Mouse (Mus musculus) monocyte, adult 5-6 weeks (primary cell): ENCODE data around the gene Prkcq. TPM values are rescaled to one million over a fixed set of nuclear protein-coding genes. Genes with fewer than 3 reads are reported as not detected.
A peak's percentile ranks its signal among the peaks of the same experiment; 100 is the strongest.

Experiments used
- ATAC-seq: fragments of 153-309, 156-312 bp; replicated peaks from 2 replicates; pipeline ENCODE4 v1.8.0; 2017; ENCODE audit warnings: mild to moderate bottlenecking; ENCODE audit not compliant: low TSS enrichment, insufficient number of reproducible peaks, severe bottlenecking, poor library complexity, low FRiP score
- total RNA-seq: library from RNA; stranded (forward); fragments of 200-1000, 200-491, 200-594 nt; gene quantifications from 3 replicates; pipeline ENCODE4 v1.2.3, GENCODE M21; 2017

Prkcq gene
- total RNA-seq, 1 experiment from 2014 or later: 35.0 TPM

DNA sequence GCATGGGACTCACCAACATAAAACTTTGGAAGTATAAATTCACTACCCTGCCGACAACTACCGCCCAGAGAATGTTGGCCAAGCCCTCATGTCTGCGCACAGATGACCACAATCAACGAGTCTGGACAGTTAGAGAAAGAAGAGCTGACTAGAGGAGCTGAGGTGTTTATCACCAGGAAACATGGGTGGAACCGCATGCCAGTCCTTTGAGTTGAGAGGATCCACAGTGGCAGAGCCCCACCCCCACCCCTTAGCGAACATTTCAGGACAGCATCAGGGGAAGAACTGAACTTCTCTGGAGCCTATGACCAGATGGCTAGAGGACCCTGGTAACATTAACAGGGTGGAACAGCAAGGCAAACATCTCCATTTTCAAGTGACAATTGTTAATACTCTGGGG, 37.4 kb downstream of the Prkcq start:
- ATAC-seq: no peak

DNA sequence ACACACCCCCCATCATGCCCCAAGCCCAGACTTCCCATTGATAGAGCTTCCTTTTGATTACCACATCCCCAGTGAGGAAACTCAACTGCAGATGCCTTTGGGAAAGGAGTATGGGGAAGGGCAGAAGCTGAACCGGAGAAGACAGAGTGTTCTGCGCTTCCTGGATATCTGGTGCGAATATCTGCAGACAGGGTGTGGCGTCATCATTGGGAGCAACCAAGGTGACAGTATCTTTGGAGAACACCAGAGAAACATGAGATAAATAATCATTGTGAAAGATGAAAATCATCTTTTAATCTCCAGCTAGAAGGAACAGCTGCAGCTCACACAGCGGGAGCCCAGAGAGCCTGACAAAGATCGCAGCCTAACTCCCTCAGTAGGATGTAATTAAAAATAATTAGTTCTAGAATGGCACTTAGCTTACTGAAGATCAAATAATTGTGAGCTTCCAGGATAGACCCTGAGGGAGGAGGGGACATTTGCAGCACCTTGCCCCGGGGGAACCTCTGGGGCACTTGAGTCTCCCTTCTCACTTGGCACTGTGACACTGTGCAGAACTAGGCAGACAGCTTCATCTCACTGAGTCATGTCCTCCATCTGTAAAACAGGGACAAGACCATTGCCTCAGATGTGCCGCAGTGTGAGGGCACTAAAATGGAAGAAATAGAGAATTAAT, 38.5 kb downstream of the Prkcq start:
- no peak for ATAC-seq

DNA sequence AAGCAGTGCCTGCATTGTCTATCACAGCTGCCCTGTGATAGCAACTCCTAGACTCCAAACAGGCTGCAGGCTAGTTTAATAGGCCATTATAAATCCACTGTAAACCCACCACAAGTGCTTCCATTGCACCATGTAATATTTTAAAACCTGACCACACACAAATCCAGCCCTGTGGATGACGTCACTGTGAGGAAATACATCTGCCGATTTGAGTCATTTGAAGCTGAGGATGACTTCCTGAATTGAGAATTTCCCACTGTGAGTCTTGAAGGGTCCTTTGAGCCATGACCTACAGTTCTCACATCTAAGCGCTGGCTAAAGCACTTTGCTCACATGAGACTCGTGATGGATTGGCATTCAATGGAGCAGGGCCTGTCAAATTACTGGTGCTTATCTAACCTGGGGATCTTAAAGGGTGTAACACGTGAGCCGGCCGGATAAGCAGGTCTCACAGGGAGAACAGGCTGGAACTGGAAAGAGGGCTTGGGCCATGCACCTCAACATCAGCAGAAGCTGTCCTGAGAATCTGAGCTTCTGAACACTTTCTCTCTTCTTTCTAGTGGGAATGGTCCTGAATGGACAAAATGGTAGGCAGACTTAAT, 40.2 kb downstream of the Prkcq start:
- no peak for ATAC-seq

DNA sequence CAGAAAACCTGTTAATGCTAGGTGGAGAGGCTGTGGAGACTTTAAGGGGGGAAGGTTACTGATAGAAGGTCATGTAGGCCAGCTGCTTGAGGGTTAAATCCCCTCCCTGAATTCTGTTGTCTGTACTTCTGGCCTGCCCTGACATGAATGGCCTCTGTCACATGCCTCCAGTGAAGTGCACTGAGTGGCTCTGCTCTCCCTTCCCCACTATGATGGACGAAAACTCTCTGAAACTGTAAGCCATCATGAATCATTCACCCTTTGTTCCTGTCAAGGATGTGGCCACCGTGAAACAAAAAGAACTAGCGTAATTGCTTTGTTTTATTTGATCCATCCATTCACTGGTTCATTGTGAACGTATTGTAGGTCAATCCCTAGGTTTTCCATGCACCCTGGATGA, 44.5 kb downstream of the Prkcq start:
- ATAC-seq: no peak

DNA sequence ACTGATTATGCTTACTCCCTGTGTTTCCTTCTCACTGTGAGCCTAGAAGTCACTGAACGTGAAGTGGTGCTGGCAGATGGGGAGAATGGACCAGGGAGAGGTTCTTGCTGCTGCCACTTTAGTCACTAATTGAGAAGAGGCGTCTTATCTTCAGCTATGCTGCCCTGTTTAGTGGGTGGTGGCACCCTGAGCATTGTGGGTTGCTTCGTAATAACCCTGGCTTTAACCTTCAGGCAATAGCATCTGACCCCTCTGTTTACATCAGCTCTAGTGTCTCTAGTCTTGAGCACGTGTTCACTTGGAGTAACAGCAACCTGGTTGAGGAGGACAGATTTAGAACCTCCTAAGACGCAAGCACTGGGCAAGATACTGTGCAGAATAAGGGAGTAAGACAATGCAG, 44.9 kb downstream of the Prkcq start:
- no peak for ATAC-seq

DNA sequence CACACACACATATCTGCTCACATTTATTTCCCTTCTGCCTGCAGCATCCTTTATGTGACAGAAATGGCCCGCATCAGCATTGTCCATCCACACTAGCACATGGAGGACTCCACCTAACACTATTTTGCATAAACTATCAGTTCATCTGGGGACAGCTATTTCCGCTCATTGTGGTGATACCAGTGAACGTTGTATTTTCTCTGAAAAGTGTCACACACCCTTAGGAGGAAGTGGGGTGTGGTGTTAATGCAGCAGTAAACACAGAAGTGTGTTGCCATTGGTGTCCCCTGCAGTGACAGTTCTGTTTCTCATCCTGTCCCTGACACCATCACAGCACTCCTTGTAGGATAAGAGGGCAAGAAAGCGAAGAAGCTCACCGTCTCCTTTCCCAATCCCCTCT, 46.2 kb downstream of the Prkcq start:
- peak; percentile 77 for ATAC-seq

DNA sequence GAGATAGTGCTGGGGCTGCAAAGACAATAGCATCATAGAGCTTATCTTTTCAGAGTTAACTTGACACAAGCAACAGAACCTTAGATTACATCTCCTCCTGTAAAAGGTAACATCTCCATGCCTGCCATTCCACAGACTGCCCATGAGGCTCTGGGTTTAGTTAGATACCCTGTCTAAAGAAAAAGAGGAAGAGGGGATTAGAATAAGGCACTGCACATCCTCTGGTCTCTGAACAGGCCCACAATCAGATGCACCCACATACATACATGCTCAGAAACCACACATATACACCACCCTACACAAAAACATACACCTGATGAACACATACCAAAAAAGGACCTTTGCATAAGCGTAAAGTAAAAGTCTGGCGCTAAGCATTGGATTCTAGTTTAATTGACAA, 47.4 kb downstream of the Prkcq start:
- no peak for ATAC-seq

DNA sequence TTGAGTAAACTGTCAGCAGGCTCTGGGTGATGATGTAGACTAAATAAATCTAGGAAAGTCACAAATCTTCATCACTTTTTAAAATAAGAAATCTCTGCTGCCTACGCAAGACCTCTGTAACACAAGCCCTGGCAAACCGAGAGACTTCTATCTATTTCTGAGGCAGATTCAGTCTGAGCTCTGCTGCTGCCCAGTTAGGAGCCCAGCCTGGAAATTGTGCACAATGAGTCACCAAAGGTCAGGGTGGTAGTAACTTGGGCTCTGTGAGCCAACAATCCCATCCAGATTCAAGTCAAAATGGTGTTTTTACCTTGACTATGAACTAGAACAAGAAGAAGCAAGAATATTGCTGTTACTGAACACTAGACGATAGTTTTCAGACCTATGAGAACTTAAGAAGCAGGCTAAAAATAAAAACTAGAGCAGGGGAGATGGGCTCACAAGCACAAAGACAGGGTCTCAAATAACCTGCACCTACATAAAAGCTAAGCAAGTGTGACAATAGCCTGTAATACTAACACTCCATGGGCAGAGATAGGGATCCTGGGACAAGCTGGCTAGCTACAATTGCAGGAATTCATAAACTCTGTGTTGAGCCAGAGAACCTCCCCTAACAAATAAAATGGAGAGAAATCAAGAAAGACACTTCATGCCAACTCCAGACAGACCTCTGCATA, 53.0 kb downstream of the Prkcq start:
- no peak for ATAC-seq

DNA sequence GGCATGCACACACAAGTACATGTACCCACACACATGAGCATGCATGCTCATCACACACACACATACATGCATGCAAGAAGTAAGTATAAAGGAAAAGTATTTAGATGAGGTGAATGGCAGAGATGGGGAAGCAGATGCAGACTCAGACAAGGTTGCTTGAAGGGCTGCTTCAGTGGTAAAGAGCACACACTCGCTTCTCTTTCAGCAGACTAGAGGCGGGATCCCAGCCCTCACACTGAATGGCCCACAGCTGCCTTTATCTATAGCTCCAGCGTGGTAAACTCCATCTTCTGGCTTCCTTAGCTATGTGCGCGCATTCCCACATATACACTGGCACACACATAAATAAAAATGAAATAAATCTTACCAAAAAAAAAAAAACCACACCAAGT, 53.6 kb downstream of the Prkcq start:
- ATAC-seq: no peak

DNA sequence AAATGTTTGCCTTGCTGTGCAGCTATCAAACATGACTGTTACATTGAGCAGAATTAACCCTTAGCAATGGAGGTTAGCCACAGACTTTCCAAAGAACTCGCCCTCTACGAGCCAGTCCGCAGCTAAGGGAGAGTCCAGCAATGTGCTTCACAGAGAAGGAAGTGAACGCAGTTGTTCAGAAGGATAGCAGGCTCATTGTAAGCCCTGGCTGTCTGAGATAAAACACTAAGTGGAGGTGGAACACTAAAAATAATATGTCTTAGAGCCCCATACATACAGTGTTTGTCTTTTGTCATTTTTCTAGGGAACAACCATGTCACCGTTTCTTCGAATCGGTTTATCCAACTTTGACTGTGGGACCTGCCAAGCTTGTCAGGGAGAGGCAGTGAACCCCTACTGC, 54.6 kb downstream of the Prkcq start:
- no peak for ATAC-seq

DNA sequence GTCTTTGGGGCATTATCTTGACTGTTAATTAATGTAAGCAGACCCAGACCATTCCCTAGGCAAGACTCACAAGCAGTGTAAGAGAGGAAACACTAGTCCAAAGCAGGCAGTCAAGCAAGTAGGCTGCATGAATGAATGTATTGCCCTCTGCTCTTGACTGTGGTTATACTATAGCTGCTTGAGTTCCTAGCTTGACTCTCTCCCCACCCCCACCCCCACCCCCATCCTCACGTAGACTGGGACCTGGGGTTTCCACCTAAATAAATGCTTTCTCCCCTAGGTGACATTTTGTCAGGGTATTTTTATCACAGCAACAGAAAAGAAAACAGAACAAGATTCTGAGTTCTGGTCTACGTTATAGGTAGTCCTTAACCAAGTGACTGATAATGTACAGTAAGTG, 57.2 kb downstream of the Prkcq start:
- ATAC-seq: no peak

DNA sequence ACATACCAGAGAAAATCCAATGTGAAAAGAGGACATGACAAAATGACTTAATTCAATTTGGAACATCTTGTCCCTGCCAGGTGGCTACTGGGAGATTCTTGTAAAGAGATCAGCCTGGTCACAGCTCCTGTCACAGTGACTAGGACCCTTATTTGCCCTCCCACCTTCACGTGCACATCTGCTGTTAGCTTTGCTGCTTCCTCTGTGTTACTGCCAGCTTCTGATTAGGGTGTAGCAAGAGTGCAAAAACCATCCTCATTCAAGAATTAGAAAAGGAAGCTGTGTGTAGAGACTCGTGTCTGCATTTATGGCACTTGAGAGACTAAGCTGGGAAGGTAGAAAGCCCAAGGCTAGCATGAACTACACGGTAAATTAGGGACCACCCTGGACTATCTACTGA, 59.2 kb downstream of the Prkcq start:
- ATAC-seq: no peak

DNA sequence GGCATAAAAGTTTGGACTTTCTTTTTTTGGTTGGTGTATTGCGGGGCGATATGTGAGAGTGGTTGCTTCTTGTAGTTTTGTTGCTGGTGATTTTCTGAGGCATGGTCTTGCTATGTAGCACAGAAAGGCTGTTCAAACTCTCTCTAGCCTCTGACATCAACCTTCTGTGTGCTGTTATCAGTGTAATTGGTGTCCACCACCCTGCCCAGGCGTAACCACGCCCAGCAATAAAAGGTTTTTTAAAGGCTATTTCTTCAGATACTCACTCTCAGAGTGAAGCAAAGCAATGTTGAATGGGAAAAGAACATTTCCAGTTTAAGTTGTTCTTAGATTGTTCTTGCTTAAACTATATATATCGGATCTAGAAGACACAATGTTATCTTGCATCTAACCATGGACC, 60.1 kb downstream of the Prkcq start:
- no peak for ATAC-seq

DNA sequence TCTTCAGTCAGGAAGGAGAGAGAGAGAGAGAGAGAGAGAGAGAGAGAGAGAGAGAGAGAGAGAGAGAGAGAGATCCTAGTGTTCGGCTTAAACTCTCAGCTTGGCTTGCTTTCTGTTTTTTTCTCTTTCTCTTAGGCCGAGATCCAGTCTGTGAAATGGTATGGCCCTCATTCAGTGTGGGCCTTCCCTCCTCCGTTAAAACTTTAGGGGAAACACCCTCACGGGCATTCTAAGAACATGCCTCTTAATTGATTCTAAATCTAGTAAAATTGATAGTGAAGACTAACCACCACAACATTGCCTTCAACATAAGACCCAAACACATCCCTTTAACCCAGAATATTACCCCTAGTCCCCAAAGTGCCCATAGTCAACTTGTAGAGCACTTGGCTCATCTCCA, 66.3 kb downstream of the Prkcq start:
- no peak for ATAC-seq

DNA sequence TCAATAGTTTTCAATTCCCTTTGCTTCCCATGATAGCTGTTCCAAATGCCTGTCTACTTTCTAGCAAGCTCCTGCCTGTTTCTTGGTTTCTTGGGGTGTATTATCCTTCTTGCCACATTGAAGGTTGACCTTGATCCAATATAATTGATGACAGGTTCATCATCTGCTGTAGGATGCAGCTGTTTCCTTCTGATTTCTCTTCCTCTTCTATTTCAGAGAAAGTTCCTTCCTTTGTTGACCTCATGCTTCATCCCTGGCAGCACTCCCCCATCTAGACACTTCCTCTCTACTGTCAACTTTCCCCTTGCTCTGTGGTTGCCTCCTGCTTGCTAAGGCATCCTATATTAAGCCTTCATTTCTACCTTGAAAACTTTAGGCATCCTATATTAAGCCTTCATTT, 67.6 kb downstream of the Prkcq start:
- no peak for ATAC-seq

DNA sequence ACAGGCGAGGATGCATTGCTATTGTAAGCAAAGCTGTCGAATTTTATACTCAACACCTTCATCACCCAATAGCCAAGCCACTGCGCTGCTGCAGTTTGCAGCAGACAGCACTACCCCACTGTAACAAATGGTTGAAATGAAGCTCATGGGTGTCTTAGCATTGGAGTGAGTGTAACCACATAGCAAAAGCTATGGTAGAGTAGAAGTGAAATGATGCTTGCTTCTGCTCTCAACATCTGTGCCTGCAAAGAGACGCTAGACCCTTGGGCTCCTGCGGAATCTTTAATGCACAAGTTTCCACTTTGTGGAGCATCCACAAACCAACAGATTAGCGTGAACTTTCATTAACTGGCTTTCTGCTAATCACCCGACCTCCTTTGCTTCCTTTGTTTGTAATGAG, 74.0 kb downstream of the Prkcq start:
- no peak for ATAC-seq

DNA sequence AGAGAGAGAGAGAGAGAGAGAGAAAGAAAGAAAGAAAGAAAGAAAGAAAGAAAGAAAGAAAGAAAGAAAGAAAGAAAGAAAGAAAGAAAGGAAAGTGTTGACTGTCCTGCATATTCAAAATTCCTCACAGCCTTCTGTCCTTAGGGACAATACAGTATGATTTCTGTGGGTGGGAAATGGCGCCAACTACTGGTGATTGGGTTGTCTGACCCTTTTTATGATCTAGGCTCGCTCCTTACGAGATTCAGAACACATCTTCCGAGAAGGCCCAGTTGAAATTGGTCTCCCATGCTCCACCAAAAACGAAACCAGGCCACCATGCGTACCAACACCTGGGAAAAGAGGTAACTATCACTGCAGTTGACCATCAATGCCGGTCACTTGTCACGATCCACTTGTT, 82.0 kb downstream of the Prkcq start:
- 0 out of 2 replicates have a peak, but pooled peaks have one; percentile 59 for ATAC-seq

DNA sequence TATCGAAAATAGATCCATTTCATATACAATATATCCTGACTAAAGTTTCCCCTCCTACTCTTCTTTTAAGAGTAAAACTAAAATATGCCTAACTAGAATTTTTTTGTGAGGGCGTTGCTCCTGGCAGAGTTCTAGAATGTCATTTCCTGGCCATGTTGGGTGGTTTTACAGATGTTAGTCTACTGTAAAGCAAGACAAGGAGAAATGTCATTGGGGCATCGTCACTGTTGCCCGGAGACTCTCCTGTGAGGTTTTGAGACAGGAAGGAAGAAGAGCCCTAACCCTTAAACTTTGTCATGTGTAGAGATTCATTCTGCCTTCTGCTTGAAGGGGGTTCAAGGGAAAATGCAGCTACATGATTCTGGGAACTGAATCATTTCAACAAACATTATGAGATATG, 82.5 kb downstream of the Prkcq start:
- no peak for ATAC-seq

DNA sequence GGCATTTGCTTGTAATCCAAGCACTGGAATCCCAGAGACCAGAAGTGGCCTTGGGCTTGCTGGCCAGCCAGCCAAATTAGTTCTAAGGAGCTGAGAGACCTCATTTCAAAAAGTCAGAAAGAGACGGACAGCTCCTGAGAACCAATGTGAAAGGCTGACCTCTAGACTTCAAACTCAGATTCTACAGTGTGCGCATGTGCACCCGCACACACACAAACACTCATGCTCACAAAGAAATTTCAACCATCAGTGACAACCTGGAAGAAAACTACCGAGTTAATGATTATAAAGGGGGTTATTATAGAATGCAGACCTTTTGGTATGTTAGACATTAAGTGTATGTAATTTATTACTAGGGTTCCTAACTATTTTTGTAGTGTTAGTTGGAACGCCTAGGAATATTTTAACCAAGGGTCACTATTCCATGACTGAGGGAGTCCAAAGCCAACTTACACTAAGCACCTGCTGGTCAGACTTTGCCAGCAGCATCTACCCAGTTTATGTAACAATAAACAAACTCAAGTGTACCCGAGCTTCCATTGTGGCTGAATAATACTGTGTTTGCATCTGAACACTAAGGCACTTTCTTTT, 85.4 kb downstream of the Prkcq start:
- ATAC-seq: no peak

DNA sequence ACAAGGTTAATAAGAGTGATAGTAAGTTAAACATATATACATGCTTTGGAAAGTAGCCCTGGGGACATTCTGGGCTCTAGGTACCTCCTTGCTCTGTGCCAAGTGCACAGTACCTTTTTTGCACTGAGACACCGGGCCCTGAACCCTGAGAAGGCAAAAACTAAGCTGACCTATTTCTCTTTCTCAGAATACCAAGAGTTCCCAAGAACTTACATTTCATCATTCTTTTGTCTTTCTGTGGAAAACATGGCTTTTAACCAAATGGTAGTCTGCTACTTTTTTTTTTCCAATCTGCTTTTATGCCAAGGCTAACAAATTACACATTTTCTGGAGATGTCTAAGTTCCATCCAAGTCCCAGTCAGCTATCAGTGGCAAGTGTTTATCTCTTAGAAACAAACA, 86.3 kb downstream of the Prkcq start:
- ATAC-seq: no peak
